In genomic region chr4:111431186-111431585, GRCm38 (mm10) we compare ENCODE assay signal across 19 mouse cellular contexts. TPM values are rescaled to one million over a fixed set of nuclear protein-coding genes. Genes with fewer than 3 reads are reported as not detected.
DNase-seq lines count a peak whose midpoint lies in the region; ATAC-seq and TF ChIP-seq lines count a peak whose summit lies in the region.
"Had no signal": no experiment of that assay in that cellular context is flagged by ENCODE, and none has a peak within 500 bp of the region (broad histone marks: within the 10 kb centered on the region; RNA-seq: fewer than 3 reads in every experiment).

No protein-coding gene starts in this region.

- H3K9ac ChIP-seq in lung, embryonic 14.5 days, result no peak overlapping the region
- H3K9ac ChIP-seq: forebrain, postnatal 0 days; limb, embryonic 12.5 days; liver, embryonic 14.5 days had no signal

- no peaks in the 10 kb centered on the region for H3K9me3 ChIP-seq in heart, embryonic 10.5 days
- no peaks in the 10 kb centered on the region for H3K9me3 ChIP-seq in lung, embryonic 14.5 days (ENCODE audit: low read depth, low read length)
- H3K9me3 ChIP-seq: limb, embryonic 12.5 days had no signal

- H3K4me3 ChIP-seq in heart, embryonic 10.5 days, result no peak overlapping the region
- H3K4me3 ChIP-seq in lung, embryonic 14.5 days (ENCODE audit: low read depth, low read length), result no peak overlapping the region
- H3K4me3 ChIP-seq in lung, adult 2 months (replicated peaks; ENCODE audit: extremely low read depth, low read depth, low read length), result no peak overlapping the region
- H3K4me3 ChIP-seq: limb, embryonic 12.5 days had no signal

- DNase-seq in heart, adult 18-20 months, result peak; percentile 59 to 77
- no peak for DNase-seq in heart, embryonic 10.5 days (ENCODE audit: low spot score)
- peak; percentile 53 for DNase-seq in lung, embryonic 14.5 days
- no peak for DNase-seq in lung, adult 2 months
- peak; percentile 48 for DNase-seq in lung, postnatal 10 days
- DNase-seq in embryo, embryonic 11 days, result no peak
- no peak for DNase-seq in left cerebral cortex, adult 11 months (ENCODE audit: low spot score)
- DNase-seq: B cell, adult 2 months; cerebellum, postnatal 25 days; forebrain, postnatal 0 days; gastrocnemius, postnatal 25 days; right cerebral cortex, postnatal 4 days; thymus, postnatal 14 days had no signal

- H3K36me3 ChIP-seq in heart, embryonic 10.5 days, result peaks cover 43% of the 10 kb centered on the region
- peaks cover 26% of the 10 kb centered on the region for H3K36me3 ChIP-seq in lung, embryonic 14.5 days (ENCODE audit: insufficient read depth)

- WGBS in heart, embryonic 10.5 days, result 85% methylated on average over 2 of the region's 2 CpGs
- 71% methylated on average over 2 of the region's 2 CpGs for WGBS in lung, embryonic 14.5 days
- WGBS in lung, adult 2 months, result 78% methylated on average over 2 of the region's 2 CpGs

- H3K4me2 ChIP-seq in lung, embryonic 14.5 days, result no peak overlapping the region
- H3K4me2 ChIP-seq: limb, embryonic 12.5 days had no signal

- TF ChIP-seq CTCF in lung, embryonic 14.5 days (IDR thresholded peaks at IDR 0.05; ENCODE audit: low read depth), result no peak
- no peak for TF ChIP-seq CTCF in lung, adult 2 months (IDR thresholded peaks at IDR 0.05; ENCODE audit: insufficient read depth, low read length)

- peak; percentile 70; the same call in 1 of the 2 replicates for ATAC-seq in lung, embryonic 14.5 days (ENCODE audit: insufficient read depth)
- ATAC-seq: forebrain, postnatal 0 days; hindbrain, postnatal 0 days; midbrain, embryonic 16.5 days; Patski had no signal

- no peak for TF ChIP-seq POLR2A in lung, adult 2 months (IDR thresholded peaks at IDR 0.05; ENCODE audit: borderline replicate concordance, extremely low read depth, low read depth, low read length)

- no peak overlapping the region for H3K27ac ChIP-seq in heart, embryonic 10.5 days
- no peak overlapping the region for H3K27ac ChIP-seq in lung, embryonic 14.5 days (ENCODE audit: low read depth)
- H3K27ac ChIP-seq: hindbrain, postnatal 0 days; limb, embryonic 12.5 days; liver, embryonic 14.5 days had no signal

- no peaks in the 10 kb centered on the region for H3K4me1 ChIP-seq in heart, embryonic 10.5 days
- no peaks in the 10 kb centered on the region for H3K4me1 ChIP-seq in lung, embryonic 14.5 days (ENCODE audit: insufficient read depth)
- H3K4me1 ChIP-seq in lung, adult 2 months (ENCODE audit: control insufficient read depth, insufficient read depth, low read length), result no peaks in the 10 kb centered on the region
- H3K4me1 ChIP-seq: limb, embryonic 12.5 days; megakaryocyte, embryonic 14.5 days had no signal

- H3K27me3 ChIP-seq in heart, embryonic 10.5 days (ENCODE audit: insufficient read depth, poor library complexity, severe bottlenecking), result no peaks in the 10 kb centered on the region
- H3K27me3 ChIP-seq in lung, embryonic 14.5 days (ENCODE audit: insufficient read depth, low read length), result no peaks in the 10 kb centered on the region
- H3K27me3 ChIP-seq: limb, embryonic 12.5 days; megakaryocyte, embryonic 14.5 days; Patski had no signal

RNA-seq across cellular contexts. Expression of gene Bend5, which starts 16.4 kb away (rescaled TPM):
- total RNA-seq in heart, adult 18-20 months (2021), result 1 to 10 TPM; 5.7 to 7.3 TPM
- 12.1 and 15.6 TPM in 2 replicates for polyA plus RNA-seq in heart, embryonic 10.5 days (2016; fragmentation: Nextera tagmentation; extraction: Ambion mirVana)
- polyA plus RNA-seq in lung, embryonic 14.5 days (2014; fragmentation: Nextera tagmentation; extraction: Ambion mirVana), result 21.8 and 22.3 TPM in 2 replicates
- polyA plus RNA-seq in lung, adult 2 months (2012; rRNA removed), result 4.0 and 5.2 TPM in 2 replicates

Comparison
In these comparisons a context has a peak if more than half of its experiments do, and no peak if none do; other contexts are left out.
1. DNase-seq: peak in heart, adult 18-20 months (2 of 2), lung, embryonic 14.5 days (single experiment) and lung, postnatal 10 days (single experiment); none in heart, embryonic 10.5 days (single experiment), lung, adult 2 months (single experiment), embryo, embryonic 11 days (single experiment) and left cerebral cortex, adult 11 months (single experiment).